27 mouse cellular contexts compared by ENCODE assay signal in the genomic region with DNA sequence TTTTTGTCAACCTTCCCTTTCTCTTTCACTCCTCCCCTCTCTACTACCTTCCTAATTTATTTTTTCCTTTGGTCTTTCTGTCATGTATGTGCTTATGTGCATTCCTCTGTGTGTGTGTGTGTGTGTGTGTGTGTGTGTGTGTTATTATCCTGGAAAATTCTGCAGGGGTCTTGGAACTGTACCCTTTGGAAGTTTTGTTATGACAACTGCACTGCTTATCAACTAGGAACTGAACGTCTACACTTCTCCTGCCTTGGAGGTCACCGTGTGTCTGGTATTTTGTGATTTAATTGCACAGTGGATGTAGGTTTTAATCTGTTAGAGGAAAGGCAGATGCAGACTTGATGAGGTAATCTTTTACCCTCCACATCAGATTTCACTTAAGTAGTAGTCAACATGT.
DNase-seq lines count a peak whose midpoint lies in the region; ATAC-seq lines count a peak whose summit lies in the region.
"Had no signal": no experiment of that assay in that cellular context is flagged by ENCODE, and none has a peak within 500 bp of the region (broad histone marks: within the 10 kb centered on the region; RNA-seq: fewer than 3 reads in every experiment).

No protein-coding gene starts in this region.

- no peaks in the 10 kb centered on the region for H3K27me3 ChIP-seq in midbrain, embryonic 11.5 days (ENCODE audit: control insufficient read depth, insufficient read depth, low read length)
- H3K27me3 ChIP-seq in midbrain, embryonic 15.5 days (replicated peaks) = no peaks in the 10 kb centered on the region
- no peaks in the 10 kb centered on the region for H3K27me3 ChIP-seq in neural tube, embryonic 15.5 days (replicated peaks)
- H3K27me3 ChIP-seq in heart, embryonic 11.5 days (ENCODE audit: control insufficient read depth, insufficient read depth, low read length) = no peaks in the 10 kb centered on the region
- H3K27me3 ChIP-seq: embryonic facial prominence, embryonic 13.5 days; heart, embryonic 12.5 days; heart, embryonic 15.5 days; hindbrain, embryonic 13.5 days; intestine, embryonic 15.5 days had no signal

- no peaks in the 10 kb centered on the region for H3K9me3 ChIP-seq in midbrain, embryonic 11.5 days (ENCODE audit: control insufficient read depth, low read length)
- no peaks in the 10 kb centered on the region for H3K9me3 ChIP-seq in midbrain, embryonic 15.5 days
- H3K9me3 ChIP-seq in neural tube, embryonic 15.5 days (replicated peaks) = no peaks in the 10 kb centered on the region
- H3K9me3 ChIP-seq in heart, embryonic 11.5 days (replicated peaks; ENCODE audit: control insufficient read depth, low read length) = no peaks in the 10 kb centered on the region
- H3K9me3 ChIP-seq: embryonic facial prominence, embryonic 13.5 days; heart, embryonic 12.5 days; heart, embryonic 15.5 days; hindbrain, embryonic 10.5 days; hindbrain, embryonic 13.5 days; intestine, embryonic 15.5 days had no signal

- no peak overlapping the region for H3K27ac ChIP-seq in midbrain, embryonic 11.5 days (ENCODE audit: low read depth, low read length)
- no peak overlapping the region for H3K27ac ChIP-seq in midbrain, embryonic 15.5 days
- H3K27ac ChIP-seq in neural tube, embryonic 15.5 days (replicated peaks) = no peak overlapping the region
- H3K27ac ChIP-seq in heart, embryonic 11.5 days (ENCODE audit: low read depth, low read length) = no peak overlapping the region
- H3K27ac ChIP-seq: embryonic facial prominence, embryonic 13.5 days; gastrocnemius, adult 2 months; heart, embryonic 15.5 days; hindbrain, embryonic 10.5 days; hindbrain, embryonic 13.5 days; intestine, embryonic 15.5 days had no signal

- no peaks in the 10 kb centered on the region for H3K36me3 ChIP-seq in midbrain, embryonic 11.5 days (ENCODE audit: control insufficient read depth, insufficient read depth, low read length)
- H3K36me3 ChIP-seq in midbrain, embryonic 15.5 days (replicated peaks) = no peaks in the 10 kb centered on the region
- H3K36me3 ChIP-seq in neural tube, embryonic 15.5 days = no peaks in the 10 kb centered on the region
- no peaks in the 10 kb centered on the region for H3K36me3 ChIP-seq in heart, embryonic 11.5 days (ENCODE audit: control insufficient read depth, insufficient read depth, low read length)
- H3K36me3 ChIP-seq: embryonic facial prominence, embryonic 13.5 days; heart, embryonic 12.5 days; heart, embryonic 15.5 days; hindbrain, embryonic 10.5 days; hindbrain, embryonic 13.5 days; intestine, embryonic 15.5 days had no signal

- peak; percentile 46 for ATAC-seq in midbrain, embryonic 11.5 days (ENCODE audit: low FRiP score)
- ATAC-seq in midbrain, embryonic 15.5 days (replicated peaks) = no peak
- ATAC-seq in neural tube, embryonic 15.5 days (ENCODE audit: low FRiP score) = no peak
- no peak for ATAC-seq in heart, embryonic 11.5 days (replicated peaks; ENCODE audit: insufficient number of reproducible peaks, low FRiP score, low TSS enrichment)
- ATAC-seq: activated CD4-positive, CD25-positive, alpha-beta regulatory T cell, adult 4 months; forebrain, embryonic 16.5 days; hindbrain, embryonic 16.5 days; intestine, embryonic 15.5 days had no signal

- WGBS in midbrain, embryonic 11.5 days = 42% methylated on average over 2 of the region's 2 CpGs
- 30% methylated on average over 2 of the region's 2 CpGs for WGBS in midbrain, embryonic 15.5 days
- WGBS in neural tube, embryonic 15.5 days = 67% methylated on average over 2 of the region's 2 CpGs
- WGBS in heart, embryonic 11.5 days (ENCODE audit: insufficient replicate concordance) = 31% methylated on average over 2 of the region's 2 CpGs

- H3K9ac ChIP-seq in midbrain, embryonic 11.5 days (ENCODE audit: low read length) = no peak overlapping the region
- H3K9ac ChIP-seq in midbrain, embryonic 15.5 days = no peak overlapping the region
- no peak overlapping the region for H3K9ac ChIP-seq in neural tube, embryonic 15.5 days (replicated peaks)
- no peak overlapping the region for H3K9ac ChIP-seq in heart, embryonic 11.5 days (ENCODE audit: low read depth, low read length)
- H3K9ac ChIP-seq: embryonic facial prominence, embryonic 13.5 days; heart, embryonic 12.5 days; heart, embryonic 15.5 days; hindbrain, embryonic 13.5 days; intestine, embryonic 15.5 days had no signal

- H3K4me2 ChIP-seq in midbrain, embryonic 11.5 days = no peak overlapping the region
- H3K4me2 ChIP-seq in midbrain, embryonic 15.5 days = no peak overlapping the region
- H3K4me2 ChIP-seq in neural tube, embryonic 15.5 days = no peak overlapping the region
- H3K4me2 ChIP-seq in heart, embryonic 11.5 days = no peak overlapping the region
- H3K4me2 ChIP-seq: embryonic facial prominence, embryonic 13.5 days; heart, embryonic 12.5 days; heart, embryonic 15.5 days; hindbrain, embryonic 13.5 days; intestine, embryonic 15.5 days had no signal

- no peak overlapping the region for H3K4me3 ChIP-seq in midbrain, embryonic 11.5 days (ENCODE audit: low read depth, low read length)
- H3K4me3 ChIP-seq in midbrain, embryonic 15.5 days = no peak overlapping the region
- H3K4me3 ChIP-seq in neural tube, embryonic 15.5 days (replicated peaks) = no peak overlapping the region
- no peak overlapping the region for H3K4me3 ChIP-seq in heart, embryonic 11.5 days (ENCODE audit: low read depth, low read length)
- H3K4me3 ChIP-seq: embryonic facial prominence, embryonic 13.5 days; erythroblast, embryonic 14.5 days; gastrocnemius, adult 2 months; heart, embryonic 12.5 days; heart, embryonic 15.5 days; hindbrain, embryonic 10.5 days; hindbrain, embryonic 13.5 days; intestine, embryonic 15.5 days had no signal

- peak; percentile 45 for DNase-seq in embryo, embryonic 10.5 days (ENCODE audit: low spot score)
- no peak for DNase-seq in embryo, embryonic 10 days (ENCODE audit: low spot score)
- DNase-seq in midbrain, embryonic 11.5 days (ENCODE audit: low spot score, missing footprints) = no peak
- peak; percentile 55 for DNase-seq in forelimb bud, embryonic 11.5 days (ENCODE audit: low read depth, low spot score)
- DNase-seq: adrenal gland, adult 8-10 months; adrenal gland, postnatal 25 days; cerebellum, adult 18-20 months; cerebellum, adult 9-10 months; cerebellum, postnatal 14 days; gastrocnemius, adult 2 months; gastrocnemius, postnatal 14 days; heart, adult 11 months; heart, postnatal 10 days; heart, postnatal 36 days had no signal

- peaks cover 5% of the 10 kb centered on the region; the same call in 1 of the 2 replicates for H3K4me1 ChIP-seq in midbrain, embryonic 11.5 days (ENCODE audit: control insufficient read depth, insufficient read depth, low read length)
- H3K4me1 ChIP-seq in midbrain, embryonic 15.5 days = no peaks in the 10 kb centered on the region
- no peaks in the 10 kb centered on the region for H3K4me1 ChIP-seq in neural tube, embryonic 15.5 days
- no peaks in the 10 kb centered on the region for H3K4me1 ChIP-seq in heart, embryonic 11.5 days (ENCODE audit: control insufficient read depth, insufficient read depth, low read length)
- H3K4me1 ChIP-seq: embryonic facial prominence, embryonic 13.5 days; heart, embryonic 15.5 days; hindbrain, embryonic 10.5 days; hindbrain, embryonic 13.5 days; intestine, embryonic 15.5 days had no signal

Comparison
In these comparisons a context has a peak if more than half of its experiments do, and no peak if none do; other contexts are left out.
1. DNase-seq: peak in embryo, embryonic 10.5 days (single experiment) and forelimb bud, embryonic 11.5 days (single experiment); none in embryo, embryonic 10 days (single experiment) and midbrain, embryonic 11.5 days (single experiment).